ENCODE assay signal across 33 mouse cellular contexts in genomic region chr3:107530581-107530980, GRCm38 (mm10). TPM values are rescaled to one million over a fixed set of nuclear protein-coding genes. Genes with fewer than 3 reads are reported as not detected.
A peak's percentile ranks its signal among the peaks of the same experiment; 100 is the strongest.
DNase-seq lines count a peak whose midpoint lies in the region; ATAC-seq and TF ChIP-seq lines count a peak whose summit lies in the region.
"Had no signal": no experiment of that assay in that cellular context is flagged by ENCODE, and none has a peak within 500 bp of the region (broad histone marks: within the 10 kb centered on the region; RNA-seq: fewer than 3 reads in every experiment).

No protein-coding gene starts in this region.

- H3K36me3 ChIP-seq in hindbrain, embryonic 14.5 days (replicated peaks; ENCODE audit: control insufficient read depth, insufficient read depth): no peaks in the 10 kb centered on the region
- no peaks in the 10 kb centered on the region for H3K36me3 ChIP-seq in hindbrain, embryonic 12.5 days
- no peaks in the 10 kb centered on the region for H3K36me3 ChIP-seq in hindbrain, postnatal 0 days (ENCODE audit: insufficient read depth, low read length)
- no peaks in the 10 kb centered on the region for H3K36me3 ChIP-seq in liver, embryonic 12.5 days
- H3K36me3 ChIP-seq: embryonic facial prominence, embryonic 13.5 days; forebrain, embryonic 12.5 days; G1E; limb, embryonic 12.5 days; neural tube, embryonic 12.5 days; stomach, embryonic 15.5 days had no signal

- no peak for TF ChIP-seq CTCF in hindbrain, postnatal 0 days (IDR thresholded peaks at IDR 0.05; ENCODE audit: low read depth)

- H3K27ac ChIP-seq in hindbrain, embryonic 14.5 days: peak overlapping the region; percentile 33
- no peak overlapping the region for H3K27ac ChIP-seq in hindbrain, embryonic 12.5 days
- peak overlapping the region; percentile 6; the same call in 1 of the 2 replicates for H3K27ac ChIP-seq in hindbrain, postnatal 0 days
- no peak overlapping the region for H3K27ac ChIP-seq in liver, embryonic 12.5 days
- H3K27ac ChIP-seq: embryonic facial prominence, embryonic 13.5 days; forebrain, embryonic 12.5 days; layer of hippocampus, adult 2 months; limb, embryonic 12.5 days; neural tube, embryonic 12.5 days; stomach, embryonic 15.5 days had no signal

- no peak for ATAC-seq in hindbrain, embryonic 14.5 days (ENCODE audit: low FRiP score)
- ATAC-seq in hindbrain, embryonic 12.5 days (ENCODE audit: low FRiP score): no peak
- no peak for ATAC-seq in hindbrain, postnatal 0 days
- no peak for ATAC-seq in liver, embryonic 12.5 days
- ATAC-seq in monocyte, adult 5-6 weeks (replicated peaks; ENCODE audit: insufficient number of reproducible peaks, low FRiP score, low TSS enrichment, poor library complexity, severe bottlenecking): no peak
- ATAC-seq: intestine, embryonic 16.5 days; Patski had no signal

- no peaks in the 10 kb centered on the region for H3K27me3 ChIP-seq in hindbrain, embryonic 14.5 days (ENCODE audit: control insufficient read depth, insufficient read depth, low read length)
- H3K27me3 ChIP-seq in hindbrain, embryonic 12.5 days: no peaks in the 10 kb centered on the region
- H3K27me3 ChIP-seq in hindbrain, postnatal 0 days (ENCODE audit: insufficient read depth, low read length): no peaks in the 10 kb centered on the region
- H3K27me3 ChIP-seq in liver, embryonic 12.5 days (replicated peaks): peaks cover 9% of the 10 kb centered on the region
- H3K27me3 ChIP-seq: embryonic facial prominence, embryonic 13.5 days; forebrain, embryonic 12.5 days; neural tube, embryonic 12.5 days; Patski; stomach, embryonic 15.5 days had no signal

- H3K9me3 ChIP-seq in hindbrain, embryonic 14.5 days (ENCODE audit: control insufficient read depth, low read length): no peaks in the 10 kb centered on the region
- no peaks in the 10 kb centered on the region for H3K9me3 ChIP-seq in hindbrain, embryonic 12.5 days (replicated peaks)
- no peaks in the 10 kb centered on the region for H3K9me3 ChIP-seq in hindbrain, postnatal 0 days (ENCODE audit: low read length)
- no peaks in the 10 kb centered on the region for H3K9me3 ChIP-seq in liver, embryonic 12.5 days (replicated peaks)
- H3K9me3 ChIP-seq: embryonic facial prominence, embryonic 13.5 days; forebrain, embryonic 12.5 days; G1E; limb, embryonic 12.5 days; neural tube, embryonic 12.5 days; stomach, embryonic 15.5 days had no signal

- peaks cover 21% of the 10 kb centered on the region for H3K4me1 ChIP-seq in hindbrain, embryonic 14.5 days (replicated peaks; ENCODE audit: control insufficient read depth, insufficient read depth, low read length)
- peaks cover 15% of the 10 kb centered on the region for H3K4me1 ChIP-seq in hindbrain, embryonic 12.5 days
- peaks cover 15% of the 10 kb centered on the region for H3K4me1 ChIP-seq in hindbrain, postnatal 0 days (ENCODE audit: insufficient read depth, low read length)
- H3K4me1 ChIP-seq in liver, embryonic 12.5 days: no peaks in the 10 kb centered on the region
- H3K4me1 ChIP-seq: stomach, embryonic 15.5 days had no signal

- DNase-seq in hindbrain, embryonic 14.5 days (ENCODE audit: low spot score): no peak
- DNase-seq in adrenal gland, adult 2 months: peak; percentile 74
- peak; percentile 29 for DNase-seq in adrenal gland, postnatal 10 days
- DNase-seq in hindbrain, postnatal 0 days (ENCODE audit: low spot score): no peak
- DNase-seq: B cell, adult 2 months; cerebellum, adult 18-20 months; cerebellum, postnatal 14 days; gastrocnemius, postnatal 14 days; heart, adult 11 months; kidney, postnatal 25 days; lung, adult 2 months; right cerebral cortex, postnatal 4 days had no signal

- 82% methylated on average over 5 of the region's 5 CpGs for WGBS in hindbrain, embryonic 14.5 days
- WGBS in hindbrain, embryonic 12.5 days: 85% methylated on average over 5 of the region's 5 CpGs
- WGBS in hindbrain, postnatal 0 days: 76% methylated on average over 5 of the region's 5 CpGs
- 54% methylated on average over 5 of the region's 5 CpGs for WGBS in liver, embryonic 12.5 days (ENCODE audit: insufficient replicate concordance)

- no peak overlapping the region for H3K9ac ChIP-seq in hindbrain, embryonic 14.5 days
- no peak overlapping the region for H3K9ac ChIP-seq in hindbrain, embryonic 12.5 days
- H3K9ac ChIP-seq in hindbrain, postnatal 0 days (replicated peaks; ENCODE audit: low read length): no peak overlapping the region
- H3K9ac ChIP-seq in liver, embryonic 12.5 days: no peak overlapping the region
- H3K9ac ChIP-seq: embryonic facial prominence, embryonic 13.5 days; forebrain, embryonic 12.5 days; limb, embryonic 12.5 days; neural tube, embryonic 12.5 days; stomach, embryonic 15.5 days had no signal

- H3K4me2 ChIP-seq in hindbrain, embryonic 14.5 days (replicated peaks): no peak overlapping the region
- no peak overlapping the region for H3K4me2 ChIP-seq in hindbrain, embryonic 12.5 days (replicated peaks)
- no peak overlapping the region for H3K4me2 ChIP-seq in hindbrain, postnatal 0 days (ENCODE audit: low read depth, low read length)
- H3K4me2 ChIP-seq in liver, embryonic 12.5 days: no peak overlapping the region
- H3K4me2 ChIP-seq: embryonic facial prominence, embryonic 13.5 days; forebrain, embryonic 12.5 days; heart, embryonic 11.5 days; limb, embryonic 12.5 days; liver, embryonic 11.5 days; neural tube, embryonic 12.5 days; stomach, embryonic 15.5 days had no signal

- no peak overlapping the region for H3K4me3 ChIP-seq in hindbrain, embryonic 14.5 days (replicated peaks; ENCODE audit: low read length)
- no peak overlapping the region for H3K4me3 ChIP-seq in hindbrain, embryonic 12.5 days
- no peak overlapping the region for H3K4me3 ChIP-seq in hindbrain, postnatal 0 days (ENCODE audit: low read length)
- no peak overlapping the region for H3K4me3 ChIP-seq in liver, embryonic 12.5 days
- H3K4me3 ChIP-seq: embryonic facial prominence, embryonic 13.5 days; erythroblast, embryonic 14.5 days; forebrain, embryonic 12.5 days; layer of hippocampus, adult 2 months; limb, embryonic 12.5 days; neural tube, embryonic 12.5 days; stomach, embryonic 15.5 days had no signal

RNA-seq across cellular contexts. Expression of gene Slc6a17, which starts 12.8 kb away (rescaled TPM):
- 15.5 and 18.8 TPM in 2 replicates for polyA plus RNA-seq in hindbrain, embryonic 14.5 days (2014; fragmentation: Nextera tagmentation; extraction: Ambion mirVana)
- polyA plus RNA-seq in hindbrain, embryonic 12.5 days (2016; fragmentation: Nextera tagmentation; extraction: Ambion mirVana): 5.6 and 5.7 TPM in 2 replicates
- 10 to 100 TPM in 1 of 2 experiments, 1 to 10 TPM in 1; 4.3 to 13.3 TPM for total RNA-seq in adrenal gland, adult 2 months (2021)
- polyA plus RNA-seq in adrenal gland, adult 2 months (2012; rRNA removed): 1.8 and 2.8 TPM in 2 replicates
- 1 to 10 TPM; 2.5 to 3.7 TPM for total RNA-seq in adrenal gland, postnatal 10 days (2021)
- 66.3 and 71.8 TPM in 2 replicates for total RNA-seq in hindbrain, postnatal 0 days (2014; rRNA removed)
- polyA plus RNA-seq in hindbrain, postnatal 0 days (2015; fragmentation: Nextera tagmentation; extraction: Ambion mirVana): 18.9 and 20.6 TPM in 2 replicates
- 0.42 and 0.61 TPM in 2 replicates for polyA plus RNA-seq in liver, embryonic 12.5 days (2016; fragmentation: Nextera tagmentation; extraction: Ambion mirVana)
- total RNA-seq in monocyte, adult 5-6 weeks (2017): not detected in 3 replicates
- total RNA-seq: CH12.LX; megakaryocyte, adult 5-6 weeks had no signal
- polyA plus RNA-seq: erythroblast, embryonic 14.5 days; G1E had no signal

RNA-seq across cellular contexts. Expression of gene Ubl4b, which starts 24.3 kb away (rescaled TPM):
- not detected in 2 replicates for polyA plus RNA-seq in hindbrain, embryonic 14.5 days (2014; fragmentation: Nextera tagmentation; extraction: Ambion mirVana)
- not detected in 2 replicates for polyA plus RNA-seq in hindbrain, embryonic 12.5 days (2016; fragmentation: Nextera tagmentation; extraction: Ambion mirVana)
- total RNA-seq in adrenal gland, adult 2 months (2021): not detected
- not detected in 2 replicates for polyA plus RNA-seq in adrenal gland, adult 2 months (2012; rRNA removed)
- not detected for total RNA-seq in adrenal gland, postnatal 10 days (2021)
- total RNA-seq in hindbrain, postnatal 0 days (2014; rRNA removed): not detected in 2 replicates
- not detected in 2 replicates for polyA plus RNA-seq in hindbrain, postnatal 0 days (2015; fragmentation: Nextera tagmentation; extraction: Ambion mirVana)
- not detected in 2 replicates for polyA plus RNA-seq in liver, embryonic 12.5 days (2016; fragmentation: Nextera tagmentation; extraction: Ambion mirVana)
- total RNA-seq in monocyte, adult 5-6 weeks (2017): not detected in 3 replicates
- total RNA-seq: CH12.LX; gastrocnemius, postnatal 14 days; hematopoietic stem cell, adult 5-6 weeks; layer of hippocampus, adult 2 months; megakaryocyte, adult 5-6 weeks had no signal
- polyA plus RNA-seq: erythroblast, embryonic 14.5 days; G1E; heart, embryonic 11.5 days; heart, postnatal 0 days; intestine, embryonic 16.5 days; kidney, embryonic 14.5 days; liver, embryonic 11.5 days; lung, adult 2 months; neural tube, embryonic 12.5 days; Patski; stomach, embryonic 15.5 days; thymus, postnatal 0 days had no signal

Comparison
In these comparisons a context has a peak if more than half of its experiments do, and no peak if none do; other contexts are left out.
1. H3K27ac ChIP-seq: peak in hindbrain, embryonic 14.5 days (single experiment) and hindbrain, postnatal 0 days (single experiment); none in hindbrain, embryonic 12.5 days (single experiment) and liver, embryonic 12.5 days (single experiment).
2. DNase-seq: peak in adrenal gland, adult 2 months (single experiment) and adrenal gland, postnatal 10 days (single experiment); none in hindbrain, embryonic 14.5 days (single experiment) and hindbrain, postnatal 0 days (single experiment).